Mouse (Mus musculus) megakaryocyte, embryonic 14.5 days (primary cell): ENCODE measurements around the gene Sh3gl2.

ENCODE experiments used
- FLI1 ChIP-seq: IDR thresholded peaks from 2 replicates; pipeline ENCODE4 v1.6.1; 2012; ENCODE audit warnings: low read length, inconsistent platforms, mixed read lengths
- GATA1 ChIP-seq: IDR thresholded peaks from 3 replicates; pipeline ENCODE4 v1.6.1; 2012; ENCODE audit warnings: mixed read lengths, low read length, inconsistent platforms, borderline replicate concordance

DNA sequence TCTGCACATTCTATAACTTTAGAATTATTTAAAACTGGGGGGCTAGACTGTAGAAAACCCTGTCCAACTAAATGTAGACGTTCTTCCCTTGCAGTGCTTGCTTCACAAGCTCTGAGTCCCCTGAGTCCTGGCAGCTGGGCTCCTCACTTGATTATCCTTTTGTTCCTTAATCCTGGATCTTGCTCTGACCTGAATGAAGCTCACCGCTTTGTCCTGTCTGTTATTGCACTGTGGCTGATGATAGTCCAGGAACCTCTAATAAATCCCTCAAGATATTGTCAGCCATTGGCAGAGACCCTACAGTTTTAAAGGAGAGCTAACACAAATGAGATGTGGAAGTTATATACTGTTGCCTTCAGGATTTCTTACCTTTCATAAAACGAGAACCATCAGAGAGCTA is 114.2 kb downstream of the Sh3gl2 start:
- TF ChIP-seq GATA1 (no peak), FLI1 (no peak)
